Mouse (Mus musculus) myocyte (in vitro differentiated cells): ENCODE results near the gene Cpne9.

Source experiments
- MAX ChIP-seq: IDR thresholded peaks from one replicate; pipeline ENCODE4 v1.6.1; 2011; ENCODE audit warnings: low read depth, mild to moderate bottlenecking, control low read depth
- POLR2A ChIP-seq: IDR thresholded peaks from one replicate; pipeline ENCODE4 v1.6.1; 2011; ENCODE audit warnings: low read depth, mild to moderate bottlenecking, control low read depth, moderate library complexity; ENCODE audit not compliant: insufficient read length
- TCF3 ChIP-seq: IDR thresholded peaks from one replicate; pipeline ENCODE4 v1.6.1; 2011; ENCODE audit warnings: low read depth, control low read depth; ENCODE audit not compliant: insufficient read length
- USF1 ChIP-seq: IDR thresholded peaks from one replicate; pipeline ENCODE4 v1.6.1; 2011; ENCODE audit warnings: low read depth, mild to moderate bottlenecking, control low read depth, moderate library complexity

- TF ChIP-seq POLR2A (no peak), TCF3 (no peak), MAX (no peak), USF1 (no peak)
Observed at GRCm38 (mm10) chr6:113245585-113245984, 36.5 kb upstream of the Cpne9 start.
